Mouse (Mus musculus) gastrocnemius, postnatal 10 days (tissue): Measurements from ENCODE around the gene Ccdc160. TPM values are rescaled to one million over a fixed set of nuclear protein-coding genes. Genes with fewer than 3 reads are reported as not detected.

ENCODE experiments used
- microRNA-seq, 2 experiments: library from miRNA; unstranded; fragments of <30 nt; microRNA quantifications; one replicate each; pipeline ENCODE4 v1.2.0; 2021
- total RNA-seq, 2 experiments: library from RNA; stranded (reverse); gene quantifications; 2 replicates each; pipeline ENCODE4 v1.2.3; 2021

Gene Ccdc160
- total RNA-seq, 2 experiments from 2014 or later: 0.23 to 0.40 TPM

Small RNA genes within 50 kb of the gene (microRNA-seq; reads per million reads assigned to microRNA genes)
- 21.9 to 32.9 reads per million in 2 experiments for gene Mir106a
- 0.75 to 1.3 reads per million in 2 experiments for gene Mir18b
- gene Mir19b-2: 0 to 0.64 reads per million in 2 experiments
- gene Mir20b: 21.6 to 32.9 reads per million in 2 experiments
- 7.3 to 22.6 reads per million in 2 experiments for gene Mir363
- gene Mir92-2: 16.6 to 18.8 reads per million in 2 experiments

Other genes starting within 250 kb of the Ccdc160 start
- gene Gpc3, start 177.2 kb upstream of the Ccdc160 start, total RNA-seq: 100 to 1,000 TPM in 1 of 2 experiments, 10 to 100 TPM in 1; 92.2 to 118 TPM
- gene Phf6, start 121.1 kb downstream of the Ccdc160 start, total RNA-seq: 1 to 10 TPM; 5.1 to 5.9 TPM
- 10 to 100 TPM; 41.0 to 49.2 TPM for gene Hprt, start 196.9 kb downstream of the Ccdc160 start, total RNA-seq